Mouse (Mus musculus): Measurements from ENCODE around the gene Gm17521. TPM values are rescaled to one million over a fixed set of nuclear protein-coding genes. Genes with fewer than 3 reads are reported as not detected.
"Not testable (repeated sequence)": the region's sequence is repeated elsewhere in the genome, so short reads cannot be mapped to it uniquely, and the experiment has no call there.

Gm17521 gene
- total RNA-seq (2021), result not detected

DNA sequence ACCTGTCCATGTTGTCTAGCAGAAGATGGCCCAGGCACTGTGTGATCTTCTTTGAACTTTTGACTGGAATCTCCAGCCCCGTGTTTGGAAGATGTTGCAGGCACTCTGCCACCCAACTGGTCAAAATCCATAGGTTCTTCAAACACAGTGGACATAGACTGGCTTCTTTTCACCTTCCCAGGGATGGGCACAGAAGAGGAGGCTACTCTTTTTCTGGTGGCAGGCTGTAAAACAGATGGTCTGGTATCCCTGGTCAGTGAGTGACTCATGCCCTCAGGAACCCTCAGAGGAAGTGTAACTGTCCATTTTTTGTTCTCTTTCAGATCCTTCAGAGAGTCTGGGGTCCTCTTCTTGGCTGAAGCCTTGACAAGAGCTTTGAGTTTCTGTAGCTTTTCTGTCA, at the start of gene Gm17521:
Gene Gm17521 (minus strand): TSS at position 101 of the 400 bp plus-strand sequence.
- intact Hi-C loops (cut with DNase I); DNase-seq (ENCODE audit: low spot score in 2 of 2): not testable (repeated sequence)

DNA sequence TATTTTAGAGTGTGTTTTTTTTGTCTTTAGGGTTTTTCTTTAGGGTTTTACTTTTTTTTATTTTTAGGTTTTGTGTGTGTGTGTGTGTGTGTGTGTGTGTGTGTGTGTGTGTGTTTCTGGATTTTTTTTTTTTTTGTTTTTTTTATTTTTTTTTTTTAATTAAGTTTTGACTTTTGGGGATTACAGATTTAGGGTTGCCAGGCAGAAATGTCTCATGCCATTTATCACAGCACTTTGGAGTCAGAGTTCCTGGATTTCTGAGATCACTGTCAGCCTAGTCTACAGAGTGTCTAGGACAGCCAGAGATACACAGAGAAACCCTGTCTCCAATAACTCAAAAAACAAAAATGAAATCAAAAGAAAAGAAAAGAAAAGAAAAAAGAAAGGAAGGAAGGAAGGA, 14.5 kb upstream of the Gm17521 start:
- DNase-seq (ENCODE audit: low spot score in 2 of 2), result no peak
- intact Hi-C loops (cut with DNase I), result no loop called here

DNA sequence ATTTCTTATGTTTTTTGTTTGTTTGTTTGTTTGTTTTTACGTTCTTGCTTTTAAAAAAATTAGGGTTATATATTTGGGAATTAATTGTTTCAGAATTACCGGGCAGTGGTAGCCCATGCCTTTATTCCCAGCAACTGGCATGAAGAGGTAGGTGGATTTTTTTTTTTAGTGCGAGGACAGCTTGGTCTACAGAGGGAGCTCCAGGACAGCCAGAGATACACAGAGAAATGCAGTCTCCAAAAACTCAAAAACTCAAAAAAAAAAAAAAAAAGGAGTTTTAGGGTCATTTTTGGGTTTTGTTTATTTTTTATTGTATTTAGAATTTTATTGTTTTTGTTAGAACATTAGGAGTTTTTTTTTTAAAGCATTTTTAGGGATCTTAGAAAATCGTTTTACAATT, 14.0 kb upstream of the Gm17521 start:
- intact Hi-C loops (cut with DNase I), result no loop called here
- DNase-seq (ENCODE audit: low spot score in 2 of 2), result no peak

Other genes starting within 250 kb of the Gm17521 start
- 1 to 10 TPM; 4.4 to 5.7 TPM for gene Cldn34c1, start 73.8 kb upstream of the Gm17521 start, total RNA-seq (2021)
- gene Srsx, start 192.8 kb upstream of the Gm17521 start, total RNA-seq (2021), result not detected
- not detected for gene Gm17577, start 217.2 kb upstream of the Gm17521 start, total RNA-seq (2021)